Mouse (Mus musculus) brain, embryonic 14.5 days (tissue): Measurements from ENCODE around the gene Zfp691.

ENCODE experiments used
- CTCF ChIP-seq: fragments of 200-500 bp; IDR thresholded peaks from 2 replicates; pipeline ENCODE4 v1.5.1; 2012; ENCODE audit warnings: inconsistent platforms, mild to moderate bottlenecking, moderate library complexity, borderline replicate concordance; ENCODE audit not compliant: insufficient read depth, insufficient read length; ENCODE audit errors: extremely low read depth
- POLR2A ChIP-seq: fragments of 200-500 bp; IDR thresholded peaks from 2 replicates; pipeline ENCODE4 v1.6.1; 2012; ENCODE audit warnings: mild to moderate bottlenecking, inconsistent platforms, borderline replicate concordance; ENCODE audit not compliant: poor library complexity, insufficient read depth, insufficient read length, severe bottlenecking; ENCODE audit errors: extremely low read depth

DNA sequence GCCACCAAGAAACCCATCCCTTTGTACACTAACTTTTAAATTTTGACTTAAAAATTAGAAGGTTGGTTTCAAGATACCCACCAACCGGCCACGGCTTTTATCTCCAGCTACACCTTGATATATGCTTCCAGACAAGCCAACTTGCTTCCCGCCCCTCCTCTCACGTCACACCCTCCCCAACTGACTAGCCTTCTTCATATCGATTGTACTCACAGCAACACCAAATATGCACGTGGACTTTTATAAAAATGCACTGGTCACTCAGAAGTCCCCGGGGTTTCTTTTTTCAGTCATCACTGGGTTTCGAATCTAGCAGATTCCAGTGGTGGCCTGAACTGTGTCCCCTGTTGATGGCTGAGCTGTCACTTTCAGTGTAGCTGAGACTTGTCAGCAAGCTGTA is 16.6 kb upstream of the Zfp691 start:
- TF ChIP-seq CTCF (no peak), POLR2A (no peak)
